Mouse (Mus musculus) liver, postnatal 0 days (tissue): ENCODE data around the gene Mum1. TPM values are rescaled to one million over a fixed set of nuclear protein-coding genes. Genes with fewer than 3 reads are reported as not detected.
A peak's percentile ranks its signal among the peaks of the same experiment; 100 is the strongest.

ENCODE experiments used
- ATAC-seq: fragments of 200-750 bp; cut with Nextera tagmentation; 2 replicates; pipeline ENCODE4 v1.8.0; 2017; ENCODE audit warnings: mild to moderate bottlenecking, moderate library complexity
- DNase-seq: peaks from one replicate; pipeline ENCODE4 v3.0.0-alpha.2; 2016
- H3K27ac ChIP-seq: fragments of 300-500 bp; sonication (generic); 2 replicates; pipeline ENCODE4 v1.5.1; 2014; ENCODE audit warnings: antibody characterized with exemption, moderate library complexity, mild to moderate bottlenecking, low read depth
- H3K27me3 ChIP-seq: fragments of 300-500 bp; sonication (generic); 2 replicates; pipeline ENCODE4 v1.6.1; 2014; ENCODE audit warnings: low read length, control low read depth, mixed read lengths; ENCODE audit not compliant: insufficient read depth
- H3K36me3 ChIP-seq: fragments of 300-500 bp; sonication (generic); replicated peaks from 2 replicates; pipeline ENCODE4 v1.6.1; 2014; ENCODE audit warnings: mild to moderate bottlenecking, control low read depth, low read length, moderate library complexity, mixed read lengths; ENCODE audit not compliant: insufficient read depth
- H3K4me1 ChIP-seq: fragments of 300-500 bp; sonication (generic); 2 replicates; pipeline ENCODE4 v1.6.1; 2014; ENCODE audit warnings: antibody characterized with exemption, mild to moderate bottlenecking, control low read depth; ENCODE audit not compliant: insufficient read depth
- H3K4me2 ChIP-seq: fragments of 300-500 bp; sonication (generic); 2 replicates; pipeline ENCODE4 v1.6.1; 2014; ENCODE audit warnings: low read depth, mild to moderate bottlenecking, low read length, moderate library complexity, mixed read lengths
- H3K4me3 ChIP-seq: fragments of 300-500 bp; sonication (generic); 2 replicates; pipeline ENCODE4 v1.5.1; 2014; ENCODE audit warnings: low read depth, low read length
- H3K9ac ChIP-seq: fragments of 300-500 bp; sonication (generic); replicated peaks from 2 replicates; pipeline ENCODE4 v1.6.1; 2014; ENCODE audit warnings: mild to moderate bottlenecking, moderate library complexity
- H3K9me3 ChIP-seq: fragments of 300-500 bp; sonication (generic); 2 replicates; pipeline ENCODE4 v1.6.1; 2016; ENCODE audit warnings: mild to moderate bottlenecking, control low read depth, low read length, mixed read lengths
- CTCF ChIP-seq: sonication (generic); IDR thresholded peaks from 2 replicates; pipeline ENCODE4 v1.5.1; 2016; ENCODE audit warnings: antibody characterized with exemption, low read depth
- EP300 ChIP-seq: IDR thresholded peaks from 2 replicates; pipeline ENCODE4 v1.6.1; 2016; ENCODE audit warnings: antibody characterized with exemption, low read depth, mild to moderate bottlenecking
- WGBS: fragments of 180-500 bp; shearing (Covaris S2); extraction: QIAGEN DNeasy Blood & Tissue Kit; methylation state at CpG from one replicate; pipeline ENCODE4 v1.1.7; 2014; ENCODE audit not compliant: insufficient replicate concordance; 5-methylcytosine and 5-hydroxymethylcytosine counted together
- polyA plus RNA-seq: library from polyadenylated mRNA; unstranded; fragments of >200 nt; fragmentation: Nextera tagmentation; extraction: Ambion mirVana; gene quantifications from 2 replicates; pipeline ENCODE4 v1.2.1, GENCODE M21; 2015

Mum1 gene
- polyA plus RNA-seq, 1 experiment from 2014 or later, result 13.3 TPM

DNA sequence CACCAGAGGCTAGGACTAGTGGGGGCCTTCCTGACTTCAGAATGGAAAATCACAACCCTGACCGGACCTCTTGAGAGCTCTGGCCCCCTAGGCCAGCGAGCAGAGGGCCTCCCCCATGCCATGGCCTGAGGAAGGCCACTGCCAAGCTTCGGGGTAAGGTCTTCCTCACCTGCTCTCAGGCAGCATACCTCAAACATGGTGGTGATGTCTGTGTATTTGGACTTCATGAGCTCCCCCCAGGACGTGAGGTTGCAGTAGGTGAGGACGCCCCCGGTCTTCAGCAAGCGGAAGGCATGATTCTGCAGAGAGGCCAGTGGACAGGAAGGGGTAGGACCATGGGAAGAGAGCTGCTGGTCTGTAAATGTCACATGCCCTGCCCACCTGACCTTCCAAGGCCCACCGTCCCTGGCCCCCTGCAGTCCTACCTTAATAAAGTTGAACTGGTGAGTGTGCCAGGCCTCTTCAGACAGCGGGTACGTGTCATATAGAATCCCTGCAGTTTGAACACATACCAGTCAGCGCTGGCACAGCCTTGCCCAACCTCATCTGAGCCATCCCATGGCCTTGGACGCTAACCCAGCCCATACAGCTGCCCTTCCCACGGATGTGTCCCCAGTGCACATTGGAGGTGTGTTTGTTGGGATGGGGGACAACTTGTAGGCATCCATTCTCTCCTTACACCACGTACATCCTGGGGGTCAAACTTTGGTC lies 32.7 kb downstream of the Mum1 start:
- ATAC-seq (no peak), DNase-seq (no peak)
- Histone ChIP-seq H3K9me3 (no peaks in the 10 kb centered on the region), H3K9ac (peak overlapping the region; percentile 58; the same call in 1 of the 2 replicates), H3K4me1 (peaks cover 32% of the 10 kb centered on the region), H3K4me2 (peak overlapping the region; percentile 89), H3K27ac (peak overlapping the region; percentile 67), H3K4me3 (peak overlapping the region; percentile 54; the same call in 1 of the 2 replicates), H3K36me3 (peaks cover 38% of the 10 kb centered on the region), H3K27me3 (no peaks in the 10 kb centered on the region)
- TF ChIP-seq CTCF, result no peak
- WGBS, result 82% methylated on average over 14 of the region's 14 CpGs

DNA sequence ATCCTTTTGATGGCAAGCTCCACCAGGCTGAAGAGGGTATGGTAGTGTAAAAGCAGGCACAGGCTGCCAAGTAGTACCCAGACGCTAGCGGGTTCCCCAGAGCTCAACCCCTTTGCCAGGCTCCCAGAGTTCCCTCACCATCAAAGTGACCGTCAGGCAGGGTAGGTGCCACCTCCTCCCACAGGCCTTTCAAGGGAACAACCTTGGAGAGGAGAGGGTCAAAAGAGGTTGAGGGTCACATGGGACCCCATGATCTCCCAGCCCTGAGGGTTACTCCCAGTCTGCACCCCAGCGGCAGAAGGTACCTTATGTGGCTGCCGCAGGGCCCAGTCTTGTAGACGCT lies 33.2 kb downstream of the Mum1 start:
- Histone ChIP-seq H3K9me3 (no peaks in the 10 kb centered on the region), H3K36me3 (peaks cover 33% of the 10 kb centered on the region), H3K9ac (peak overlapping the region; percentile 58), H3K4me2 (peak overlapping the region; percentile 89), H3K27ac (peak overlapping the region; percentile 67), H3K4me3 (peak overlapping the region; percentile 54), H3K4me1 (peaks cover 32% of the 10 kb centered on the region), H3K27me3 (no peaks in the 10 kb centered on the region)
- ATAC-seq (no peak), DNase-seq (no peak)
- no peak for TF ChIP-seq EP300
- no peak for TF ChIP-seq CTCF
- WGBS, result 73% methylated on average over 6 of the region's 6 CpGs

DNA sequence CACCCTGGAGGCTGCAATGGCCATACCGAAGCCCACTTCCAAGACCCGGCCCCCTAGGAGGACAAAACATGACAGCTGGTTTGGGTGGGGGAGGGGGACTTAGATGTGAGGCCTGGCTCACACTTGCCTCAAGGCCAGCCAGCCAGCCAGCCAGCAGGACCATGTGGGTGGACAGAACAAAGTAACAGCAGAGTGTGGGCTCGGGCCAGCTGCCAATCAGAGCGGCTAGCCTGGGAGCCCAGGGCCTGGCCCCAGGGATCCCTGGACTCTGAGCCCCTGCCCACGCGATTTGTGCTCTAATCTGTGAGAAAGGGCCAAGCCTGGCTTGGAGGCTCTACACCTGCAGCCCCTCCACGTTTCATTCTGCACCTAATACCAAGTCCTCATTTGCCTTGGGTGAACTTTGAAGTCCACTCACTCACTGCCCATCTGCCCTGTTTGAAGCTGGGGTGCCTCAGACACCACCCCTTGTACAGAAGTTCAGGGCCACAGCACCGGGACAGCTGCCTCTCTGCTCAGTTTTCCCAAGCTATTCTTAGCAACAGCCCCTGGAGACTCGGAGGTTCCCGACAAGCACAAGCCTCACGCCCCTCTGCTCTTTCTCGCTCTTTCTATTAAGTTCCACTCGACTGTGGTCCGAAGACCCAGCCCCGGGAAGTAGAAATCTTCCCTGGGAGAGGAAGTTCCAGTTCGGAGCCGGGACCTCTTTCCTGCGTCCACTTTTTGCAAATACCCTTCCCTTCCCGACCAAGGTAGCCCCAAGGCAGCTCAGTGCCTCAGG lies 33.8 kb downstream of the Mum1 start:
- 0 out of 2 replicates have a peak, but pooled peaks have one; percentile 1 for ATAC-seq
- H3K9me3 ChIP-seq, result no peaks in the 10 kb centered on the region
- peak overlapping the region; percentile 54 for H3K4me3 ChIP-seq
- H3K27ac ChIP-seq, result peak overlapping the region; percentile 97
- TF ChIP-seq CTCF (no peak), EP300 (no peak)
- WGBS, result 14% methylated on average over 19 of the region's 19 CpGs
- peak; percentile 80 for DNase-seq
- H3K4me1 ChIP-seq, result peaks cover 32% of the 10 kb centered on the region
- peaks cover 28% of the 10 kb centered on the region for H3K36me3 ChIP-seq
- no peaks in the 10 kb centered on the region for H3K27me3 ChIP-seq
- peak overlapping the region; percentile 89 for H3K4me2 ChIP-seq
- peak overlapping the region; percentile 58 for H3K9ac ChIP-seq

DNA sequence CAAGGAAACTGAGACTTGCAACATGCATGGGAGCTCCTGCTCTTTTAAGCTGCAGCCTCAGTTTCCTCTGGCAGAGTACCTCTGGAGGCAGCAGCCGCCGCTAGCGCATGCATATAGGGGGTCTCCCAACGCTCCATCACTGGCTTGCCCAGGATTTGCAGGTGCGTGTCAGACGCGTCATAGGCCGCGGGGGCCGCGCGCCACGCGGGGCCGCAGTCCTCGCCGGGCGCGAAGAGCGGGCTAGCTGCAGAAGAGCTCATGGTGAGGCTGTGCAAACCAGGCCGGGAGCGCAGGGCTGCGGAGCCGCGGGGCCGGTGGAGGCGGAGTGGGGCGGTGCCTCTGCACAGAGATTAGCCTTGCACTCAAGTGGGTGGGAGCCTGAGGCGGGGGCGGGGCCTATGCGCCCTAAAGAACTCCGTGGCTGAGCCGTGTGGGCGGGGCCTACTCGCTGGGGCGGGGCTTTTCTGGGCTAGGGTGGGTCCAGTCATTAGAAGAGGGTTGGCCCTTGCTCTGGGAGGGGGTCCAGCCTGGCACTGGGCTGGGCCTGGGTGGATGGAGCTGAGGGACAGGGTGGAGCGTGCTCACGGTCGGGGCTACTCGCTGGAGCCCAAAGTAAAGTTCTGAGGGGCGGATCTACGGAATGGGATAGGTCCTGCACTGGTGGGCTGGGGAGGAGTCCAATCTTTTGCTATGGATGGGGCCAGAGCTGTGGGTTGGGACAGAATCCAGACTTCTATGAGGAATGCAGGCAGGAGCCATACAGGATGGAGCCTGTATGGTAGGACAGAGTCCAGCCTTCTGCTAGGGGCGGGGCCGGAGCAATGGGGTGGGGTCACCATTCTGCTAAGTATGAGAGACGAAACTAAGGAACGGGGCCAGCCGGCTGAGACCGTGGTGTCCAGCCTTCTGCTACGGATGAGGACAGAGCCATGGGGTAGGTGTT lies 34.7 kb downstream of the Mum1 start, which contains the start of the genes Gamt and Dazap1:
Gene Gamt, minus strand, starts transcription at position 371 of the 943 bp plus-strand sequence.
Gene Dazap1, plus strand, starts transcription at position 845 of the 943 bp plus-strand sequence.
- Histone ChIP-seq H3K4me1 (peaks cover 37% of the 10 kb centered on the region), H3K27ac (peak within 1 kb of the TSS; percentile 97), H3K4me3 (peak within 1 kb of the TSS; percentile 54), H3K9ac (peak within 1 kb of the TSS; percentile 61), H3K36me3 (peaks cover 19% of the 10 kb centered on the region), H3K9me3 (no peaks in the 10 kb centered on the region), H3K4me2 (peak within 1 kb of the TSS; percentile 89), H3K27me3 (no peaks in the 10 kb centered on the region)
- 0 out of 2 replicates have a peak, but pooled peaks have one; percentile 32 for TF ChIP-seq EP300
- no peak for TF ChIP-seq CTCF
- DNase-seq, result peak; percentile 99
- WGBS, result under 1% methylated on average over 49 of the region's 49 CpGs
- peak; percentile 74 for ATAC-seq

DNA sequence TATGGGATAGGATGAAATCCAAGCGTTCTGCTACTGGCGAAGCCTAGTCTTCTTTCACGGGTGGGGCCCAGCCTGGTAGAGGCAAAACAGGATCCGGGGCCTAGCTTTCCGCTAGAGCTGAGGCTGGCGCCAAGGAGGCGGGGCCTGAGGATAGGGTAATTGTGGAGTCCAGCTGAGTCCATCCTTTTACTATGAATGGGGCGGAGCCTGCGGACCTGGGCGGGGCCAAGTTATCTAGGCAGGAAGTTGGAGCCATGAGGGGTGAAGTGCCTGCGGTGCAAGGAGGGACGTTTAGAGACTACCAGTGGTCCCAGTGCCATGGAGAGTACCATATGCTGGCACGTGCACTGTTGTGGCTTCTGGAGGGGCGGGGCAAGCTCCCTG lies 35.3 kb downstream of the Mum1 start:
- peak overlapping the region; percentile 54 for H3K4me3 ChIP-seq
- TF ChIP-seq CTCF, result no peak
- TF ChIP-seq EP300, result no peak
- H3K9ac ChIP-seq, result peak overlapping the region; percentile 61
- H3K9me3 ChIP-seq, result no peaks in the 10 kb centered on the region
- H3K4me2 ChIP-seq, result peak overlapping the region; percentile 89
- peaks cover 15% of the 10 kb centered on the region for H3K36me3 ChIP-seq
- DNase-seq (peak; percentile 98), ATAC-seq (peak; percentile 62)
- WGBS, result under 1% methylated on average over 14 of the region's 14 CpGs
- peaks cover 43% of the 10 kb centered on the region for H3K4me1 ChIP-seq
- H3K27ac ChIP-seq, result peak overlapping the region; percentile 97
- no peaks in the 10 kb centered on the region for H3K27me3 ChIP-seq
